Mouse (Mus musculus) liver, adult 2 months (tissue): Measurements from ENCODE around the gene Ackr2.

ENCODE experiments used
- CTCF ChIP-seq: fragments of 200-500 bp; IDR thresholded peaks from 2 replicates; pipeline ENCODE4 v1.5.1; 2011; ENCODE audit warnings: low read depth, low read length, control low read depth
- POLR2A ChIP-seq: fragments of 200-500 bp; IDR thresholded peaks from 2 replicates; pipeline ENCODE4 v1.6.1; 2011; ENCODE audit warnings: low read length, control low read depth; ENCODE audit not compliant: insufficient read depth; ENCODE audit errors: extremely low read depth

DNA sequence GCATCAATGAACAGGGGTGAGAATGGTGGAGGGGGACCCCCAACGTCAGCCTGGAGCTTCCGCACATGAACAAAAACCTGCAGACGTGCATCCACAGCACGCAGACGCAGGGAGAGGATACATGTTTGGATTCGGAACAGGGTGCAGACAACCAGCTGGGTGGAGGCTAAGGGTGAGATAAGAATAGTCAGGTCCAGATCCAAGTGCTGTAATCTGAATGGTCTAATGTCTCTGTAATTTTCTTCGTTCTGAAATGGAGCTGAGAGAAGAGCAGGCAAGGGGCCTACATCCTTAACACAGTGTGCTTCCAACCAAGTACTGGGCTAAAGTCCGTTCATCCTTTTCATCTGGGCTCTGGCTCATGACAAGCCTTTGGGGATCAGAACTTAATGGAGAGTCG lies 6.9 kb upstream of the Ackr2 start:
- no peak for TF ChIP-seq POLR2A
- TF ChIP-seq CTCF: no peak
